Mouse (Mus musculus): ENCODE data around the gene Naa16.

The Naa16 gene

DNA sequence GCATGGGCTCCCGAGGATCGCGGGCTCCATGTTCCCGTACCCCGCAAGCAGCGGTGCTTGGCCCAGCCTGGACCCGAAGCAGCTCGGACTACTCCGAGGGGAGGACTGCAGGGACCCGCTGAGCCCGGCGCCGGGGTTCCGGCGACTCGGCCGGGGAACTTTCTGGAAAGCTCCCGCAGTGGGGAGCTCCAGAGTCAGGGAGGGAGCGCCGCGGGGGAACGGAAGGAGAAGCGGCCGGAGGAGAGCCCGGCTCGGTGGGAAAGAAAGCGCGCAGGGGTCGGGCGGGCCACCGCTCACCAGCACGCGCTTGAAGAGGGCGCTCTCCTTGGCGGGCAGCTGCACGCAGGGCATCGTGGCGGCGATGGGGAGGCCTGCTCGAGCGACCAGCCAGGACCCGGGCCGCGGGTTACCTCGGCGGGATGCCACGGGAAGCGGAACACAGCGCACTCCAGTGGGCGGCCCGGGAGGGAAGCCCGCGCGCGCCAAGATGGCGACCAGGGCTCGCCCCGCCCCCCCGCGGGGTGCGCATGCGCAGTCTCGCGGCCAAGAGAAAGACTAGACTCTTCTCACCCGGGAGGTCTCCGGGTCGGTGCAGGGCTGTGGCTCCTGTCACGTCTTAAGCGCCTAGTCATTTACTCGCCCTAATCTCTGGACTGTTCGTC lies at the start of gene Naa16:
Naa16 (minus strand) TSS at position 514 of the 662 bp plus-strand sequence.
- DNase-seq, result peak; percentile 92

DNA sequence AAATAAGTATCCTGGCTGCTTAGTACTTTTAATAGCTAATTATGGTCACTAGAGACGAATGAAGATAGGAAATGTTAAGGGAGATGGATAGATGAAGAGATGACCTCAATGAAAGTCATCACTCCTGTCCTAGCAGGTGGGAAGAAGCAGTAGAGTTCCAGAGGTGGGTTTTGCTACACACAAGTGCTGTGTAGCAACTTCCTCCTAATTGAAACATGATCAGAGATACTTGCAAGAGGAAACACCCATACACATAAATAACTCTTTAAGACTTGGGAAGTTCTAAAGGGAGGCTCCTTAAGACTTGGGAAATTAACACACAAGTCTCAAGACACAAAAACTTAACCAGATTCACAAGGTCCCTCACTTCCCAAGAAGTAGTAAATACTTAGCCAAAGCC lies 43.5 kb upstream of the Naa16 start:
- no peak for DNase-seq

- DNase-seq, result peak; percentile 33
Measured at GRCm38 (mm10) chr14:79426730-79427365, 36.3 kb upstream of the Naa16 start.

DNA sequence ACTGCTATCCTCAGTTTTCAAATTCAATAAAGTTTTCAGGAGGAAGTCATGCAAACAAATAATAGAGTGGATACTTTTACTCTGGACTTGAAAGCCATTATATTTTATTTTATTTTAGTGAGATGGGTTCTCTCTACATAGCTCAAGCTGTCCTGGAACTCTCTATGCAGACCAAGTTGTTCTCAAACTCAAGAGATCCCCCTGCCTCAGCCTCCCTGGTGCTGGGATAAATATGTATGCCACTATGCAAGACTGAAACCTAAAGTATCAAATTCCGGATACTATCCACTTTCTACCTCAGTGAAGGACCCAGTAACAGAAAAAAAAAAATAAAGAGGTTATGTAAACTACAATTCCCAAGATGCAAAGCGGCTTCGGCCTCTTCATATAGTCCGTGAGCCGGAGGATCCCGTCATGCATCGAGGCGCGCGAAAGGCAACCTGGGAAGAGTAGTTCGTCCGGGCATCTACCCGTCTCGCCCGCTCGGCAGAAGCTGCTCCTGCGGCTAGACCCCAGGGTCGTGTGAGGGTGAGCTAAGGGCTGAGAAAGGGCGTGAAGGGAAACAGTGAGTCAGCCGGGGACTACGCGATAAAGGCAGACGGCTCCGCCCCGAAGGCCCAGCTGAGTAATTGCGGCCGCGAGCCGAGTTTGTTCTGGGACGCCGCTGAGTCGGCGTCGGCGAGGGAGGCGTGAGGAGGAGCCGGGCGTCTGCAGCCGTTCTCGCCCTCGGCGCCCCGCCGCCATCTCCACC lies 35.6 kb upstream of the Naa16 start, which contains the start of gene Kbtbd7:
Kbtbd7 (plus strand) TSS at position 533 of the 751 bp plus-strand sequence.
- DNase-seq, result peak; percentile 92

- DNase-seq, result no peak
Measured at GRCm38 (mm10) chr14:79420083-79420685, 29.6 kb upstream of the Naa16 start.

DNA sequence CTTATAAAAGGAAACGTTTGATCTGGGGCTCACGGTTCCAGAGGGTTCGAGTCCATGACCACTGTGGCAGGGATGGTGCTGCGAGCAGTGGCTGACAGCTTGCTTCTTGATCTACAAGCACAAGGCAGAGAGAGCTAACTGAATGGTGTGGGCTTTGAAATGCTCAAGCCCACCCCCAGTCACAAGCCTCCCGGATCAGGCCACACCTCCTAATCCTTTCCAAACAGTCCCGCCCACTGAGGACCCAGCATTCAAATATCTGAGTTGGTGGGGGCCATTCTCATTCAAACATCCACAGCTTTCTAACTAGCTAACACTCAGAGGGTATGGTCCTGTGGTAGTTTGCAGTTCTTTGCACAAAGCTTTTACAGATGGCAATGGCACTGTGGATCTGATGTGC lies 22.5 kb upstream of the Naa16 start:
- no peak for DNase-seq

DNA sequence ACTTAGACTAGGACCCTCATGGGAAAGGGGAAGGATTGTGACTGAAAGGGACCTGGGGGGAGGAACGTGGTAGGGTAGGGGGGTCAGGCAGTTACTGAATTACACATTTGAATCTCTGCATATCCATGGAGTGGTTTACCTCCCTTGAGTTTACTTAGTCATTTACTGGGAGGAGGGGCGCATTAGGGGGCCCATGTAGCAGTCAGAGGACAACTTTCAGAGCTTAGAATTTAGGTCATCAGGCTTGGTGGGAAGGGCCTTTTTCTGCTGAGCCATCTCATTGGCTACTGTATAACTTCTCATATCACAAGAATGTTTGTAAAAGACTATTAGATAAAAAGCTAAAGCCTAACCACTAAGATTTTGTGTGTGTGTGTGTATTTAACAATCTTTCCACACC lies 20.1 kb upstream of the Naa16 start:
- DNase-seq, result no peak

DNA sequence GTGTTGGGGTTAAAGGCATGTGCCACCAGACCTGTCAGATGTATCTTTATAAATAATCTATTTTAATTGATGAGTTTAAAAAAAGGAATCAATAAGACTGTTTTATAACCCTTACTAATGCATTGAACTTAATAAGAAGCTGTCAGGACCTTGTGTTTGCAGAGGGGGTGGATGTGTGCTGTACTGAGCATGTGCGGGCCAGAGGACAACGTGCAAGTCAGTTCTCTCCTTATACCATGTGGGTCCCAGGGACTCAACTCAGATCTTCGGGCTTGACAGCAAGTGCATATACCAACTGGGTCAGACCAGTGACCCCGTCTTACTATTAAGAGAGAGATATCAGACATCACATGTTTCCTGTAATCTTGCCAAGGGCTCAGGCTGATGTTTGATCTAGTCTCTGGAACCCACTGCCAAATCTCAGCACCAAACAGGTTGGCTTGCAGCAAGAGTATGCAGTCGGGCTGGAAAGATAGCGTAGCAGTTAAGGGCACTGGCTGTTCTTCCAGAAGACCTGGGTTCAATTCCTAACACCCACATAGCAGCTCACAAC lies 18.8 kb upstream of the Naa16 start:
- no peak for DNase-seq

DNA sequence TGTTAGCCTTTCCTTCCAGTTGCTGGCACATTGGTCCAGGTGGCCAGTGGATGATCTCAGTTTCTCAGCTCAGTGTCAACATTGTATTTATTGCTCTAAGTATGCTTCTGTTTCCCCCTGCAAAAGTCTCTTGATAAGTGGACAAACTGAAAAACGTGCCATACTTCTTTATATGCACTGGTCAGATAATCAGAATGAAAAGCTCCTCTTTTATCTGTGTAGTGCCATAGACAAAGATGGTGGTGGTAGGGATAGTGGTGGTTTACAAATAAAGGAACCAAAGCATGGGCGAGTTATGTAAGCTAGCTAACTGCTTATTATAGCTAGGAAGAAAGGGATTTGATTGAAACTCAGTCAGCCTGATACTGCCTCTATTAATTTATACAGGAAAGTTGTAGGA lies 17.1 kb upstream of the Naa16 start:
- DNase-seq, result no peak

DNA sequence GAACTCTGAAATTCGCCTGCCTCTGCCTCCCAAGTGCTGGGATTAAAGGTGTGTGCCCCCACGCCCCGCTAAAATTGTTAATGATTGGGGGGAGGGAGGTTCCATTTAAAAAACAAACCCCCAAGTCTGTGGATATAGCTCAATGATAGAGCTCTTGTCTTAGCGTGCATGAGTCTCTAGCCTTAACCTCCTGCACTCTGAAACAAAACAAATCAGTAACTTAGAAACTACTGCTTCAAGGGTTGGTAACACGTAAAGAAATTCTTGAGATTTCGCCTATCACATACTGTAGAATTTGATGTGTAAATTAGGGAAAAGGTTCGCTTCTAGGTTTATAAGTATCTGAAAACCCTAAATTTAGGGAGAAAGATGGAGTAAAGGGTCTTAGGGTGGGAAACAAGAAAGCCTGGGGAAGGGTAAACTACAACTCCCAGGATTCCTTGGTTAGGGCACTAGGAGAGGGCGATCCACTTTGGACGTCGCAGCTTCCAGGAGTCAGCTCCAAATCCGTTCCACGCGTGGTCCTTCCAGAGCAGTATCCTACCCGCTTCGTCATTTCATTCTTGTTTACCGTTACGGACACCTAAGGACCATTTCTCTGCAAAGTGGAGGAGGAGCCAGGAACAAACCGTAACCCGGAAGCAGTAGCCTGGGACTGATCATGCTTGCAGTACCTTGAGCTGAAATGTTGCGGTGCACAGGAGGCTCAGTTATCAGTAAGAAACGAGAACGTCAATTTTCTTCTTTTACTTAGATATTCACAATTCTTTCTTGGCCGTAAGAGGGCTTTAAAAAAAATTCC lies 6.9 kb upstream of the Naa16 start, which contains the start of gene Mtrf1:
Mtrf1 (plus strand) TSS at position 452 of the 802 bp plus-strand sequence.
- peak; percentile 82 for DNase-seq

- DNase-seq, result no peak
Measured at GRCm38 (mm10) chr14:79394564-79394963, 4.0 kb upstream of the Naa16 start.

- DNase-seq, result no peak
Measured at GRCm38 (mm10) chr14:79393289-79393688, 2.7 kb upstream of the Naa16 start.

- peak; percentile 75 for DNase-seq
Measured at GRCm38 (mm10) chr14:79389438-79390264, 927 bp downstream of the Naa16 start.

GRCm38 (mm10) chr14:79388304-79388703 lies 2.3 kb downstream of the Naa16 start:
- no peak for DNase-seq

GRCm38 (mm10) chr14:79383120-79383519 lies 7.5 kb downstream of the Naa16 start:
- no peak for DNase-seq

DNA sequence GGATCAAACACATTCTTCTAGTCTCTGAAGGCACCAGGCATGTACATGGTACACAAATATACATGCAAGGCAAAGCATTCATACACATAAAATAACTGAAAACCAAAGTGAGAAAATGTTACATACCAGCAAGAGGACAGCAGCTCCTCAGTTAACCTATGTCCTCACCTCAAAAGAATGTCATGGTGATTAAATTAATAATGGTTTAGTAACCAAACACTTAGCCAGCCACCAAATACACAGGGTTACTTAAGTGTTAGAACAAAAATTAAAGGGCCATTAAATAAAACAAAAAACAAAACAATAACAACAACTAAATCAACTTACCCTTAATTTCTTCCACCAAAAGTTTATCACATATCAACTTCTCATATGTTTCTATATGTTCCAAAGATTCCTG lies 13.5 kb downstream of the Naa16 start:
- DNase-seq, result no peak

DNA sequence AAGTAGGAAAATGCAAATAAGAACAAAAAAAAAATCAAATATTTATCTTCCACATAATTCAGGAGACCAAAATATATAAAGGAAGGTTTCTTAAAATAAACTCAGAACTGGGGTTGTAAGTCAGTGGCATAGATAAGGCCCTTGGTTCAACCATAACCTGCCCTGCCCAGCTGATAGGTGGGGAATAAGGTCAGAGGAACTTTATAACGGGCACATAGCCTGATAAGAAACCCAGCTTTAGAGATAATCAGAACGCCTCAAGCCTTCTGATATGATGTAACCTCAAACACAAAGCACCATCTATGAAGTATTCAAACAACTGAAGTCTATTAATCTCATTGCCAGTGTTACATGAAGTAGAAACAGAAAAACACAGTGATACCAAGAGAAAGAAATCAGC lies 32.5 kb downstream of the Naa16 start:
- DNase-seq, result no peak

GRCm38 (mm10) chr14:79346384-79346783 lies 44.2 kb downstream of the Naa16 start:
- DNase-seq, result no peak

DNA sequence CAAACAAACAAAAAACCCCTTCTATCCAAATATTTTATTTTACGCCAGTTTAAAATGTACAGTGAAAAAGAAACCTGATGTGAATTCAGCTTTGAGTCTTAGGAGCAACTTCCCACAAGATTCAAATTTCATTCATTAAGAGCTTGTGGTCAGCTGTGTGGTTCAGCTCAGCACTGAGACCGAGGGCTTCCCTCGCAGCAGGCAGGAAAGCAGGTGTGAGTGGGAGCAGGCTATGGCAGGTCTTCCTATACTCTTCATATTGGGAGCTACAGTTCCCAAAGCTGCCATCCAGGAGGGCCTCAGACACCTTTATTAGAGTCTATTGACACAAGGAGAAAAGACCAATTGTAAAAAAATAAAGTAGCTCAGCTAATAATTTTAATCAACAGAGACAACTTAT lies 55.0 kb downstream of the Naa16 start:
- DNase-seq, result no peak

- DNase-seq, result no peak
Measured at GRCm38 (mm10) chr14:79331936-79332335, 58.6 kb downstream of the Naa16 start.

DNA sequence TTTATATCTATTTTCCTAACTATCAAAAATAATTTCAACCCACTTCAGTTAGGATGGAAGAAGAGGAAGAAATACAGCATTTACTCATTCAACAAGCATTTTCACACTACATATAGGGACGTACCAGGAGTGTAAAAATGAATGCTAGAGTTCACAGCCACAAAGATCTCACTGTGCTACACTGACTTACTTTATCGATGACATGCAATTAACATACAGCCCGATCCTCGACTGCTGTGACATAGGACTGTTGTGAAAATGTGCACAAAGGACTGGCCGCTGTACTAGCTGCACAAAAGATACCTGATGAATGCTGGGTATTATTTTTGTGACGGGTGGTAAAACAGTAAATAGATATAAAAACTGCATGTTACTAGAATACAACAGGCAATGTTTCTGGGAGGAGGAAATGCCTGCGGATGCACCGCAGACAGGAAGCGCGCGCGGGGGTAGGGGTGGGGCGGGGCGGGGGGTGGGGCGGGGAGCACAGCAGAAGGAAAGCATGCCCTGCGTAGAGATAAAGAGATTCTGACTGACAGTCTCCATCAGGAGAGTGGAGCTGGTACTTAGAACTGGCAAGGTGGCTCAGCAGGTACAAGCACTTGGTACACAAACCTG lies 59.5 kb downstream of the Naa16 start:
- no peak for DNase-seq

Measured in cerebellum, adult 9-10 months (tissue).